Mouse (Mus musculus) right cerebral cortex, postnatal 25 days (tissue): Measurements from ENCODE around the gene Bmper.

Experiments used
- DNase-seq: peaks from one replicate; pipeline ENCODE4 v3.0.0; 2022

The Bmper gene

DNA sequence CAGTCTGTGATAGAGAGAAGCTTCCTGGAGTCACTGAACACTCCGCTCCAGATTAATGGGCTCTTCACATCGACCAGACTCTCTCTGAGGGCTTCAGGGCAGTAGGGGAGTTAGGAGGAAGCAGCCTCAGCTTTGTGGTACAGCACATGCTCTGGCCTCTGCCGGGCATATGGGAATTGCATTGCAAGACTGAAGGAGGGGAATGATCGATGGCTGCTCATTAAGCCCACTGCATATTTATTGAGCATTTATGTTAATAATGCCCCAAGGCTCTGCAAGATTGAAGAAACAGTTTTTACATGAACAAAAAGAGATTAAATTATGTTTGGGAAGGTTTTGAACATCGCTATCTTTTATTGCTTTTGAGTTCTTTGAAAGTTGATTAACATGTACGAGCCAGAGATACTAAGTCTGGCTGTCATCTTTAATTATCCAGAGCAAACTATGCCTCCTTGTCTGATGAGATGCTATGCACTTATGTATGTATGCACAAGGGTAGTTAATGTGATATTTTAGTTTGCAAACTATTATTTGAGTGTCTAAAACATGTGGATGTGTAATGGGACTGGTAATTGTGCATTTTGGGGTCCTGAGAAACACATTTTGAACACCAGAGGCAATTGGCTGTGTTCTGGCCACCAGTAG, 13.9 kb downstream of the Bmper start:
- DNase-seq = no peak

DNA sequence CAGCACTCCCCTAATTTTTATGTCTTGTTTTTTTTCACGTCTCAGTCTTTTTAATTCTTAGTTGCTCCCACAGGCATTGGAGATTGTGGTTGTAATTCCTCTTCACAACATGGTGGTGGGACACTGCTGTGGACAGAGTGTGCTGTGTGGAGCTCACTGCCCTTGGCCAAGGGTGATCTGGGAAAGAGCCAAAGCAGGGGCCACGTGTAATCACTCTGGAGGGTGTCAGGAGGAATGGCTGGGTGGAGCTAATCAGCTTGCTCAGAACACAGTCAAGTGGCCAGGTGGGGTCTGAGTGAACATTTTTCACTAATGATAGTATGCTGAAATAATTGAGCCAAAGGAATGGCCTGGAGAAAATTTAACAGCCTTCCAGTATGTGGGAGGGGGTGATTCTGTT, 16.1 kb downstream of the Bmper start:
- DNase-seq = no peak

DNA sequence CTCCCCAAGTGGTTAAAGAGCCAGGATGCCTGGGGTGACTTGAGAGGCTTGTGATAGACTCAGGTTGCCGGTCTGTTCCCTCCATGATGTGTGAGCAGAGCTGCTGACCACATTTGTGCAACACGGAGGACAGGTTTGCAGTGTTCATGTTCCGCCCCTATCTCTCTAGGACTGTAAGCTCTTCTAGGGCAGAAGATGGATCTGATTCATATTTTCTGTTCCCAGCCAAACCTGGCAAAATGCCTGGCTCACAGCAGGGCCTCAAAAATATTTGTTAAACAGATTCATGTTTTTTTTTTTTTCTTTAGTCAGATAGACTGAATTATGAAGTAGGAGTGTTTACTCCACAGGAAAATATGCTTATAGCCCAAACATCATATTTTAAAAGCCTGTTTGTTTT, 20.0 kb downstream of the Bmper start:
- no peak for DNase-seq

DNA sequence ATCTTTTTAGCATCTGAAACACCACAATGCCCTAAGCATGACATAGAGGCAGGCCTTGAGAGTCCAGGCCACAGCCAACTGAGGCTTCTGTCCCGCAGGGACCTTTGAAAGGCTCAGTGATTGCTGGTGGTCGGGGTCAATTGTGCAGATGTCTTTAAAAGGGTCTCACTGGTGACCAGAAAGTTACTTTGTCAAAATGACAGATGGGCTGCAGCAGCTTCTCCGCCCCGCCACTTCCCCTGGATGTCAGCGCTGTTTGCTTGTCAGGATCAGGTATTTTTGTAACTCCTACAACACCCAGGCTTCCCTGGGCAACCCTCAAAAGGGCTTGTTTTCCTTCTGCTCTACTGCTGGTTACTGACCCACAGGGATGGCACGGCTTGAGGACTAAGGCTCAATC, 21.0 kb downstream of the Bmper start:
- no peak for DNase-seq

DNA sequence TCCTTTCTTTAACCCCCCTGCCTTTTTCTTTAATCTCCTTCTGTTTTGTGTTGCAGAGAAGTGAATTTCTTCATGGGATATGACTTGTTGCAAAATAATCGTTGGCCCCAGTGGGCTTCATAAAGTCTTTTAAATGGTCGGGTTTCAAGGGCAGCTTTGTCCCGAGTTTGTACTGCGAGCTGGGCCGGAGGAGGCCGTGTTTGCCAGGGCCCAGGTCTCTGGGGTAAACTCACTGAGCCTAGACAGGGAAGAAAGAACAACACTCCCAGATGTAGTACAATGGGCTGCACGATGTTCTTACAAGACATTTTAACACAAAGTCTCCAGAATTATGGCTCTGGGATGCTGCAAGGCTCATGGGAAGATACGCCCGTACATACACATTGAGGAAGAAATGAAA, 23.5 kb downstream of the Bmper start:
- DNase-seq = no peak

DNA sequence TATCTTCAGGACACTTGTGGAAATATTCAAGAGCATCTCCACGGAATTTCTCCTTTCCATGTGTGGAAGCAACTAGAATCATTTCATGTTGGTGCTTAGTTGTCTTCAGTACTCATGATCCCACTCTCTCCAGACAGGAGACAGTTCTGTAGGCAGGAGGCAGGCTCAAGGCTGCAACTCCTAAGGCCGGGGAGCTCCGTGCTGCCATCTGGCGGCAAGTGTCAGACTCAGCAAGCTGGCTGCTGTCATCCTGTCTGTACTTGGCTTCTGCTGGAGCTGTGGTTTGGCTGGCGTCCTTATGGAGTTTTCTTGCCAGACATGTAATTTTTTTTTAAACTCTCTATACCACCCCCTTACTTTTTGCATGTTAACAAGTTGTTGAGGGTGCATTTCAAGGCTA, 27.1 kb downstream of the Bmper start:
- DNase-seq = peak; percentile 81

DNA sequence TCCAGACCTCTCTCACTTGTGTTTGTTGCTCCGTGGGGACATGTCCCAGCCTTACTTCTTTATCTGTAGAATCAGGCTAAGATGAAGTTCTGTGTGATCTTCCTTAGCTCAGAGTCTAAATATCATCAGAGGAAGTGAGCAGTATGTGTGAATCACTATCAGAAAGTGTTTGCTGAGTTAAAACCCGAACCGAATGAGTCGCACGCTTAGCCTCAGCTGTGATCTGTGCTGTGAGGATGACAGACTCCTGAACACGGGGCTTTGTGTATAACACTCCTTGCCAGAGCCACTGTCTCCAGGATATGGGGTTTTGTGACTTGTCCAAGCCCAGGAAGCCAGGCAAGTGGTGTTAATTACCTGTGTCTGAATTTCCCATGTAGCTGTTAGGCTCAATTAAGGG, 28.1 kb downstream of the Bmper start:
- no peak for DNase-seq

DNA sequence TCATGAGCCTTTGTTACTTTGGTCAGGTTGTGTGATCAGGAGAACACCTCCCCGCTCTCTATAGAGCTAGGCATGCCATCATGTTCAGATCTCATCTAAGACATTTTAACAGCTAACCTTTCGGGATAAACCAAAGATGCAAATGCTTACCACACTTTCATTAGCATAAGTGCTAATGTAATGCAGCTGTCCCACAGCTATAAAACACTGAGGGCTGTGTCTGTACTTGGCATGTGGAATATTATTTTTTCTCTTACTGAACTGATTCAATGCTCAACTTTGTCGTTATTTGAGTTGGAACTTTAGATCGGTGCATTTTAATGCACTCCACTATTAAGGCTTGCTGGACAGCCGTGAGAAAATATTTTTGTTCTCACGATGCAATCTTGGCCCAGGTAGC, 30.7 kb downstream of the Bmper start:
- no peak for DNase-seq

DNA sequence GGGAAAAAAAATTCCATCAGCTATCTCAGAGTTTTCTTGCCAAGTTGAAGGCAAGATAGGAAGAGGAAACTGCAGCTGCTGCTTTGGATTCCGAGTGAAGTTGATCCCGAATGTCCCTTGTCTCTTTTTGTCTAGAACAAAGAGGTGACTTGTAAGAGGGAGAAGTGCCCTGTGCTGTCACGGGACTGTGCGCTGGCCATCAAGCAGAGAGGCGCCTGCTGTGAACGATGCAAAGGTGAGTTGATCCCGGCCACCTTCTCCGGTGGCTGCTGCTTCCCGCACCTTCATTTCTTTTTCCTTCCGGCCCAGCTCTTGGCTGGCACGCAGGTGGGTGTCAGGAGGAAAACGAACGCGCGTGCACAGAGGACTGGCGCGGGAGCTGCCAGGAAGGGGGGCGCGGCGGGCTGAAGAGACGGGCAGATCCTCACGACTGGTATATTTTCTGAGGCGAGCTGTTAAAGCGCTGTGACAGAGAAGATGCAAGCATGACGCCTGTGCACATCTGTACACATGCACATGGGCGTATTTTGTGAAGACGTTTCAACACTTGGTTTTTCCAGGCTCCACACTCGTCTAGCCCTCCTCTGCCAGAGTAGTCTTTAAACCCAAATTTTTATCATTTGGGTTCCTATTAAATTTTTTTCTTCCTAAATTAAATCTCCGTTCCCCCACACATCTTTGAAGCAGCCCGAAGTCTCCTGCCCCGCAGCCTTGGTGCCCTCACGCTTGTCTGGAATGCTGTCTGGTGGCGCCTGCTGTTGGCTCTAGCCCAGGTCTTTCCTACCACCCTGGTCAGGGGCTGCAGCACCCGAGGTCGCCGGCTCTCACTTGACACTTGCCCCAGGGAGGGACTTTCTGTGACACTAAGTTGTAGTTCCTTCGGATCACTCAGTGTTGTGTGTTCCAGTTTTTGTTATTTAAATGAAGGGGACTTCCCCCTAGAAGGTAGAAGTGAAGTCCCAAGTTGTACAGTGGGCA, 31.6 kb downstream of the Bmper start:
- DNase-seq = peak; percentile 40

DNA sequence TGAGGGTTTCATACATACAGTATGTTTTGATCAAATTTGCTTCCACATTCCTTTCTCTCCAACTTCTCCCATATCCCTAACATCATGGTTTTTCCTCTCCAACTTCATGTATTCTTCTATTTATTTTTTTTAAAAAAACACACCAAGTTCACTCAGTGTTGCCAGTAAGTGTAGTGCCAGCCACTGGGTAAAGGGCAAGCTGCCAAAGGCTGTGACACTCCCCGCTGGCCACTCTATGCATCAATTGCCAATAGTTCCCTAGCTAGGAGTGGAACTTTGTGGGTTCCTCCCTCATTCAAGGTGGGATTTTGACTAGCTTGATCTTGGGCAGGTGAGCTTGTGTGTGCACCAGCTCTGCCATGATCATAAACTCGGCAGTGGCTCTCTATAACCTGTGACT, 33.0 kb downstream of the Bmper start:
- DNase-seq = no peak

DNA sequence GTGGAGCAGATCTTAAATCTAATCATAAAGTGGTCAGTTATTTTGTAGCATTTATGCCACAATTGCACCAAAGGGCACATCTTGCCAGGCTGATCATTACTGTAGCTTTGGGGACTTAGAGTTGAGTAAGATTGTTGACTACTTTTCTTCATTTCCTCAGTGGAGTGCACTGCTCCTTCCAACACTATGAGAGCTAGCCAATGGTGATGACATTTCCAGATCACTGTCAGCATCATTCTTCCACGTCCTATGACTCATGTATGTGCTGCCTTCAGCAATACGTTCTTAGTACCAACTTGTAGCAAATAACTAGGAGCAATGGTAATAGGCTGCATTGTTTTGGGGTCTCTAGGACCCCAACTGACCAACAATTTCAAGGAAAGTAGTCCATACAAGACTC, 33.7 kb downstream of the Bmper start:
- DNase-seq = no peak

DNA sequence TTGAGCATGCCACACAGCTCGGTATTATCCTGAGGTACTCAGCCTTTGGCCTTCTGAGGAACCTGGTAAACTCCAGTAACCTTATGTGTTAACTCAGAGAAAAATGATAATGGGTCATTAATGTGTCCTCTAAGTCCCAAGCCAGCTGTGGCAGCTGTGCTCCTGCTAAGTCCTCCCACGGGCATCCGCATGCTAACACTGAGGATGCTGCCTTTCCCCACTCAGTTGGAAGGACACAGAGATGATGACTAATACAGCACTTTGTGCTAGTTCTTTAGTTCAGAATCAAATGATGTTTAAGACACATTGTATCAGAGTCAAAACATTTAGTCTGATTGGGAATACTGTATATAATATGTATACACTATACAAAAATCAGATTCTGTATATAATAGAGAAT, 39.0 kb downstream of the Bmper start:
- no peak for DNase-seq

DNA sequence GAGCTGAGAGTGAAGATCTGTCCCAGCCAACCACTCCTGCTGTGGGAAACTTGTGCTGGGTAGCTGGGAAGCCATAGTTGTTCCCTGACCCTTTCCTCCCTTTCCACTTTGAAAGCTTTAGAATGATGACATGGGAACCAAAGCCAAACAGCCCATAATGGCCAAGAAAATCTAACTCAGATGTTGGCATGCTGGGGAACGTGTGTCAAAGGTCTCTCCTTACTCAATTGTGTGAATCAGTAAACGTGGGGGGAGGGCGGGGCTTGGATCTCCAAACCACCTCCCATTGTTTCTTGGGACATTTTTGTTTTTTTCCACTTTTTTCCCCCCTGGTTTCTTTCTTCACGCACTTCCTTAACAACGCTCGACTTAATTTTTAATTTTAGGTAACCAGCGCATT, 40.0 kb downstream of the Bmper start:
- DNase-seq = no peak

DNA sequence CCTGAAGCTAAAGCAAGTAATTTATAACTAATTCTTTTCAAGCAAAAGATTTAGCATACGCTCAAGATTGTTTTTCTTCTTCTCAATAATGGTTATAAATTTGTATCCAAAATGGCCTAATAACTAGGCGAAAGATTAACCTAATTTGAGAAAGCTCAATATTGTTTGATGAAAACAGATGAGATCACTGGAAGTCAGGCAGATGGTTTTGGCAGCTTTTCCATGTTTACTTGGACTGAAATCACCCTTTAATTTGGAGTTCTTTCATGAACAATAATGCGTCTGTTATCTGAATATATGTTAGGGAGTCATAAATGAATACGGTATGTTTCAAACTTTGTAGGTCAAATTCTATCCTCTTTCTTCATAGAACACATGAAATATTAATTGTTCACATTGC, 41.6 kb downstream of the Bmper start:
- DNase-seq = no peak

DNA sequence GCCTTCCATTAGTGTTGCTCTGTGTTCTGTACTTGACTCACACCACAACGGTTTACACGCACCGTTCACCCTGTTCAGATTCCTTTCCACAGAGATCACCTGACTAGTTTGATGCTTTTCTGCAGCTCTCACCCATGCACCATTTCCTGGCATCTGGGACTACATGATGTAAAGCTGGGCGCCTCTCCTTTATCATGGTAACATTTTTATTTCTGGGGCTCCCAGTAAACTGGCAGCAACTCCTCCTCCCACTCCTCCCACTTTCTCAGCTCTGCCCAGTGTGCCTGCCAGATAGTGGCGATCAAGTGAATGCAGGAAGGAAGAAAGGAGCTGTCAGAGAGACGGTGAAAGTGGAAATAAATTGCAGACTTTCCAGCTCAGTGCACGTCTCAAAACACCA, 45.7 kb downstream of the Bmper start:
- peak; percentile 46 for DNase-seq

DNA sequence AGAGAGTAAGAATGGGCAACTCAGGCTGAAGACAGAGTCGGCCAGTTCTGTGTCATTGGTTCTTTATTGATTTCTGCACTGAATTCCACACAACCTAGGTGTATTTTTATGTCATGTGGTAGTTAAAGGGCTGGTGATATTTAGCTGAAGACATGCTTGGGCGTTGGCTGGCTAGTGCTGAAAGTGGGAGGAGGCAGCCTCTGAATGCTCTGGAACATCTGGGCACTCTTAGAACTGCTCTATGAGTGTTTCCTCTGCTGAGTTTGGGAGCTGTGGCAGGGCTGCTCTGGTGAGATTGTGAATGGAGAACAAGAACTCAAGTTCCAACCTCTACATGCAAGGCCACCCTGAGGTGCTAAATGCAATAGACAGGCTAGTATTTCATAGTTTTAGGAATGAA, 46.2 kb downstream of the Bmper start:
- no peak for DNase-seq

DNA sequence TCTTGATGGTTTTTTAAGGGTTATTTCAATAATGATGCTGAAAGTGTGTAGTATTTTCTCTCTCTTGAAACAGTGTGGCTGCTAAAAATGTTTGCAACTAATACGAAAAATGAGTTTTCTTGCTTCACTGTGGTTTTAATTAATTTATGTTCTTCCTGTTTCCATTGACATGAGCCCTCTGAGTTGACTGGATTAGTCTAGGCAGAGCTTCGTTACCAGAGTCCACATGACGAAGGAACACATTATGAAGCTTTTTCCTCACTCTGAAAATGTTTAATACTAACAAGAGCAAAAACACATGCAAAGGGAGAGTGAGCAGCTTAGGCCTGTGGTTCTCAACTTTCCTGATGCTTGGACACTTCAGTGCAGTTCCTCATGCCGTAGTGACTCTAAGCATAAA, 53.4 kb downstream of the Bmper start:
- DNase-seq = no peak

DNA sequence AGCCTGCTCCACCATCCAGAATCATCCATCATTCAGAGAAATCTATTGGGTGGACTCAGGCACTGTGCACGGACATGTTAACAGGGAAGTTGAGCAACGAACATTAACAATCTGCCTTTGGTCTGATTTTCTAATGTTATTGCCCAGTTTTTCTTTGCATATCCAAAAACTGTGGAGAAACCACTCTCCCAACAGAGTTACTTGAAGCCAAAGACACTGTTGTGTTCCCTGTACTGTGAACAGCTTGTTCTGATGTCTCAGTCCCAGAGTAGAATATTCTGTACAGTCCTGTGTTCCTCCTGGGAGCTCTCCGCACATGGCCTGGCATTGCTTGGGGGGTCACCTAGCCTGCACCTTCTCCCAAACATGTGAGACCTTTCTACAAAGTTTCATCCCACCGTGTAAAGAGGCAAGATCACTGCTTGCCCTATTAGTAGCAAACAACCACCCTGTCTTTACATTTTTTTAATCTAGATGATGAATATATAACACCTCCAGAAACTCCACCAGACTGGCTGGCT, 62.1 kb downstream of the Bmper start:
- no peak for DNase-seq

DNA sequence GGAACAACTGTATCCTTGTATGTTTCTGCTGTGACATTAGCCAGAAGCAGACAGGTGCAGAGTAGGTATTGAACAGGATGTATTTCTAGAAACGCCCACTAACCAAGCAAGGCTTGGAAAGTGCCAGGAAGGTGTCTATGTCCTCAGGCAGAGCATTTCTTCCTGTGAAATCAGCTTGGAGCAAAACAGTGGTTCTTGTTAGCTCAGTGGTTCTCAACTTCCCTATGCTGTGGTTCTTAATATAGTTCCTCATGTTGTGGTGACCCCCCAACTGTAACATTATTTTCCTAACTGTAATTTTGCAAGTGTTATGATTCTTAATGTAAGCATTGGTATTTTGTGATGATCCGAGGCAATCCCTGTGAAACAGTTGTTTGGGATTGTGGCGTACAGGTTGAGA, 70.7 kb downstream of the Bmper start:
- no peak for DNase-seq

DNA sequence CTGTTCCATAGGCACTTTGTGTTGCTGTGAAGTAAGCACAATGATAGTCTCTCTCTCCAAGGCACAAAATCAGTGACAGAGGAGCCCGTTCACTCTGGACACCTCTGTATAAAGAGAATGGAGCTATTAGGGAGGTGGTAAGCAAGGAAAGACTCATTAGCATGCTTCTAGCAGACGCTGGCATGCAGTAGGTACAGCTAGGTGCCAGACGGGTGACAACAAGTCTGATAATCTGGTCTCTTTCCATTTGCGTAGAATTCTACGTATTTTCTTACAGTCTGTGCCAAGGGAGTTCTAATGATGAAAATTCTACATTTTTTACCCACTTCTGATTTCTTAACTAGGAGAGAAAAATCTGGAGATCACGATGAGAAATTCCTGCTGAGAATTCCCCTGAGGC, 72.7 kb downstream of the Bmper start:
- no peak for DNase-seq

DNA sequence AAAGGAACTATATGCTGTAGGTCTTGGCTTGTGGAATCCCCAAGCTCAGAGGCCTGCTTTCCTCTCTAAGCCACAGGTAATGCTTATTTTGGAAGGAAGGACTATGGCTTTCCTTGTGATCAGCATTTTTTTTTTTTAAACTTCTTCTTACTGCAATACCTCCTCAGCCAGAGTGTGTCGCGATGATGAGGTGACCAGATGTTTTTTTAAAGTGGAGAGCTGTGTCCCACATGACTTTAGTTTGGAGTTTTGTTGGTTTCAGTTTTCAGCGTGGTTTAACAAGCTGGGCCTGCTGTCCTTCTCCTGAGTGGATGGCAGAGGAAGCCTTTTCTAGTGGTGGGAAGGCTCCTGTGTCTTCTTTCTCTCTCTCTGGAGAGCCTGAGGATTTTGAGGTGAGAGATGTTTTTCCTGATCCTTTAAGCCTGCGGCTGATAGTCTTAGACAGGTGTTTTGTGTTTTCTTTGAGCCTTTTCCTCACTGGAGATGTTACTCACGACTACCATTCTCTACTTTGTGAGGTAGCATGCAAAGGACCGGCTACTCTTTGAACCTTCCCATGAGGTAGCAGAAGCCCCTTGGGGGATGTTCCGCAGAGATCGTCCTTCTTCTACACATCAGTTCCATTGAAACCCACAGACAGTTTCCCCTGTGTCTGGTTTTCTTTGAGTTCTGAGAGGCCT, 74.8 kb downstream of the Bmper start:
- no peak for DNase-seq

DNA sequence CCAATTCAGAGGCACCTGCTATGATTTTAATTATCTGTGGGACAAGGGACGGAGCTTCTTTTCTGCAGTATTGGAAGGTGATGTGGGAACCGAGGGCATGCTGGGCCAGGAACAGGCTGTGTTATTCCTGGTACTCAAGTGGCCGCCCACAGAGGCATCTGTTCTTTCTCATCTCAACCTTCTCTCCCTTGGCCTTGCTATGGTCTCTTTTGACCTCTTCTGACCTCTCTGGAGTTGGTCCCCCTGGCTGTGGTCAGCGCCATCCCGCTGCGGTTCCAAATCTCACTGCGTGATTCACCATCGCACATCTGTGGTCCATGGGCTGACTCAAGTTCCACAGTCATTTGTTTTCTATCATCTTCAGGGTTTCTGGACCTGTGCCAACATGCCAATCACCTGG, 77.5 kb downstream of the Bmper start:
- no peak for DNase-seq

DNA sequence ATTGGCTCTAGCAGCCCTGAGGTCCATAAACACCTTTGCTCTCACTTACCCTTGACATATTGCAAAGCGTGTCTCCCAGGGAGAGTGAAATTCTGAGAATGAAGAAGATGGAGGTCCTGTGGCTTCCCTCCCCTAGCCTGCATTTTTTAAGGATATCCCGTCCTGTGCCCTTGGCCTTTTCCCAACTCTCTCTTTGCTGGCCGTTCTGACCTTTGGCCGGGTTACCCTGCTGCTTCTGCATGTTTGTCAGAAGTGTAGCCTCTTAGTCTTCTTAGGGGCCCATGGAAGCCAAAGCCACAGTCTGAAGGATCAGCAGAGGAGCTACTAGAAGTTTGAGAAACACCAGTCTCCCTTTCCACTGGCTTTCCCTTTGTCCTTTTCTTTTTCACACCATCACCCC, 82.8 kb downstream of the Bmper start:
- DNase-seq = no peak

DNA sequence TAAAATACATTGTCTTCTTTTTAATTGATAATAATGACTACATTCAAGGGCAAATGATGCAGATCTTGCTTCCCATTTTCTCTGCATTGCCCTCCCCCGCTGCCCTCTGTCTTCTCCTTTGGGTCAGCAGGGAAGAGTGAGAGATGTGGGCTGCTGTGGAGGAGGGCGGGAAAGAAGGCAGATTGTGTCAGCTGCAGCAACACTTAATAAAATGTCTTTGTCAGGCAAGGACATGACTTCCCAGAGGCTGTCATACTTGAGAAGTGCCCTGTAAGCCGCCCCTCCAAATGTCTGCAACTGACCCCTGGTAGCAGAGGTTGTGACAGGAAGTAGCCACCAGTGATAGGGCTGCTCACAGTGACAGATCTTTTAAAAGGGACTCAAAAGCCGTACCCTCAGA, 83.3 kb downstream of the Bmper start:
- DNase-seq = no peak
